Mouse (Mus musculus): Measurements from ENCODE around the gene Gm43517. TPM values are rescaled to one million over a fixed set of nuclear protein-coding genes. Genes with fewer than 3 reads are reported as not detected.

Gene Gm43517
- polyA plus RNA-seq, 1 experiment from 2014 or later = not detected

Other genes starting within 250 kb of the Gm43517 start
- gene Foxg1, start 2.5 kb upstream of the Gm43517 start, polyA plus RNA-seq (2014; fragmentation: Nextera tagmentation; extraction: Ambion mirVana) = not detected in 2 replicates